In the genomic region with DNA sequence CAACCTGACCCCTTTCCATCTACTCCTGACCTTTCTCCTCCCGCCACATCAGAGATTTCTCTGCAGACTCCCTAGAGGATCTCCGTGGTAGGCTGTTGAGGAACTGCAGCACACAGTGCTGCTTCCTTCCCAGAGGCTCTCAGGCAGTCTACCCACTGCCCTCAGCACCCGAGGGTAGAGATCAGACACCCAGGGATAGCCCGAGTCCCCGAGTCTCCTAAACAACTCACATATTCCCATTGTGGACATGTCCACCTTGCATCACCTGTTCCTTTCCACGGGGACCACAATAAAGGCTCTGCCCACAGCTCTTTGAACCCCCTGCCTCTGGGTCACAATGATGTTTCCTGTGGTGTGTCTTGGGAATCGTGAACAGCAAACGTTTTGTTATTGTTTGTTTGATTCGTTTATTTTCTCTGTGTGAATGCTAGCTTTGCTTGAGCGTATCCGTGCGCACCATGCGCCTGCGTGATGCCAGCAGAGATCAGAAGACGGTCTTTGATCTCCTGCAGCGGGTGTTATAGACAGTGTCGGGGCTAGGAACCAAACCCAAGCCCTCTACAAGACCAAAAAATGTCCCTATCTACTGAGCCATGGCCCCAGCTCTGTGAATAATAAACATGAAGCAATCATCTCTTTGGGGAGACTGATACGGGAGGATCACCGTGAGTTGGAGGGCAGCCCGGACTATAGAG, we compare ENCODE assay signal across 18 mouse cellular contexts. TPM values are rescaled to one million over a fixed set of nuclear protein-coding genes. Genes with fewer than 3 reads are reported as not detected.
DNase-seq lines count a peak whose midpoint lies in the region; ATAC-seq lines count a peak whose summit lies in the region.
"Had no signal": no experiment of that assay in that cellular context is flagged by ENCODE, and none has a peak within 500 bp of the region (broad histone marks: within the 10 kb centered on the region; RNA-seq: fewer than 3 reads in every experiment).

No protein-coding gene starts in this region.

- no peak overlapping the region for H3K27ac ChIP-seq in forebrain, embryonic 15.5 days (replicated peaks)
- H3K27ac ChIP-seq in forebrain, embryonic 10.5 days, result no peak overlapping the region
- no peak overlapping the region for H3K27ac ChIP-seq in hindbrain, embryonic 13.5 days
- no peak overlapping the region for H3K27ac ChIP-seq in hindbrain, embryonic 12.5 days
- H3K27ac ChIP-seq in neural tube, embryonic 12.5 days, result no peak overlapping the region
- no peak overlapping the region for H3K27ac ChIP-seq in neural tube, embryonic 13.5 days (replicated peaks)
- H3K27ac ChIP-seq: embryonic facial prominence, embryonic 10.5 days; intestine, embryonic 15.5 days; layer of hippocampus, adult 2 months; macrophage; midbrain, embryonic 12.5 days; stomach, embryonic 15.5 days had no signal

- no peaks in the 10 kb centered on the region; the same call in 1 of the 2 replicates for H3K27me3 ChIP-seq in forebrain, embryonic 15.5 days
- H3K27me3 ChIP-seq in forebrain, embryonic 10.5 days (ENCODE audit: poor library complexity, severe bottlenecking), result 0 out of 2 replicates have a peak, but pooled peaks cover 11% of the 10 kb centered on the region
- H3K27me3 ChIP-seq in hindbrain, embryonic 13.5 days, result no peaks in the 10 kb centered on the region
- H3K27me3 ChIP-seq in hindbrain, embryonic 12.5 days, result no peaks in the 10 kb centered on the region
- no peaks in the 10 kb centered on the region for H3K27me3 ChIP-seq in neural tube, embryonic 12.5 days (replicated peaks)
- H3K27me3 ChIP-seq in neural tube, embryonic 13.5 days, result no peaks in the 10 kb centered on the region
- H3K27me3 ChIP-seq: intestine, embryonic 15.5 days; stomach, embryonic 15.5 days had no signal

- no peak overlapping the region for H3K9ac ChIP-seq in forebrain, embryonic 15.5 days (replicated peaks)
- 0 out of 2 replicates have a peak overlapping the region, but pooled peaks have one; percentile 51 for H3K9ac ChIP-seq in hindbrain, embryonic 13.5 days
- H3K9ac ChIP-seq in hindbrain, embryonic 12.5 days, result no peak overlapping the region
- H3K9ac ChIP-seq in neural tube, embryonic 12.5 days, result no peak overlapping the region
- peak overlapping the region; percentile 26; the same call in 1 of the 2 replicates for H3K9ac ChIP-seq in neural tube, embryonic 13.5 days
- H3K9ac ChIP-seq: intestine, embryonic 15.5 days; liver, postnatal 0 days; midbrain, embryonic 12.5 days; stomach, embryonic 15.5 days had no signal

- H3K4me2 ChIP-seq in forebrain, embryonic 15.5 days (replicated peaks), result no peak overlapping the region
- no peak overlapping the region for H3K4me2 ChIP-seq in hindbrain, embryonic 13.5 days
- H3K4me2 ChIP-seq in hindbrain, embryonic 12.5 days (replicated peaks), result no peak overlapping the region
- no peak overlapping the region for H3K4me2 ChIP-seq in neural tube, embryonic 12.5 days (replicated peaks)
- H3K4me2 ChIP-seq in neural tube, embryonic 13.5 days, result no peak overlapping the region
- H3K4me2 ChIP-seq: intestine, embryonic 15.5 days; midbrain, embryonic 12.5 days; stomach, embryonic 15.5 days had no signal

- no peak for DNase-seq in forebrain, embryonic 10.5 days (ENCODE audit: extremely low spot score, low spot score)
- DNase-seq in neural tube, embryonic 10.5 days (ENCODE audit: extremely low spot score, low spot score), result no peak
- DNase-seq in adrenal gland, postnatal 25 days, result no peak

- no peak overlapping the region for H3K4me3 ChIP-seq in forebrain, embryonic 15.5 days
- no peak overlapping the region for H3K4me3 ChIP-seq in forebrain, embryonic 10.5 days
- no peak overlapping the region for H3K4me3 ChIP-seq in hindbrain, embryonic 13.5 days
- H3K4me3 ChIP-seq in hindbrain, embryonic 12.5 days, result no peak overlapping the region
- H3K4me3 ChIP-seq in neural tube, embryonic 12.5 days, result no peak overlapping the region
- no peak overlapping the region for H3K4me3 ChIP-seq in neural tube, embryonic 13.5 days
- H3K4me3 ChIP-seq: embryonic facial prominence, embryonic 10.5 days; intestine, embryonic 15.5 days; layer of hippocampus, adult 2 months; midbrain, embryonic 12.5 days; stomach, embryonic 15.5 days had no signal

- no peaks in the 10 kb centered on the region for H3K9me3 ChIP-seq in forebrain, embryonic 15.5 days
- H3K9me3 ChIP-seq in forebrain, embryonic 10.5 days, result no peaks in the 10 kb centered on the region
- no peaks in the 10 kb centered on the region for H3K9me3 ChIP-seq in hindbrain, embryonic 13.5 days
- no peaks in the 10 kb centered on the region for H3K9me3 ChIP-seq in hindbrain, embryonic 12.5 days (replicated peaks)
- H3K9me3 ChIP-seq in neural tube, embryonic 12.5 days, result no peaks in the 10 kb centered on the region
- H3K9me3 ChIP-seq in neural tube, embryonic 13.5 days, result no peaks in the 10 kb centered on the region
- H3K9me3 ChIP-seq: embryonic facial prominence, embryonic 10.5 days; intestine, embryonic 15.5 days; midbrain, embryonic 12.5 days; stomach, embryonic 15.5 days had no signal

- 74% methylated on average over 20 of the region's 20 CpGs for WGBS in forebrain, embryonic 15.5 days
- 82% methylated on average over 20 of the region's 20 CpGs for WGBS in forebrain, embryonic 10.5 days
- 77% methylated on average over 20 of the region's 20 CpGs for WGBS in hindbrain, embryonic 13.5 days
- 70% methylated on average over 20 of the region's 20 CpGs for WGBS in hindbrain, embryonic 12.5 days
- WGBS in neural tube, embryonic 12.5 days, result 71% methylated on average over 20 of the region's 20 CpGs
- 75% methylated on average over 20 of the region's 20 CpGs for WGBS in neural tube, embryonic 13.5 days

- H3K36me3 ChIP-seq in forebrain, embryonic 15.5 days, result no peaks in the 10 kb centered on the region
- no peaks in the 10 kb centered on the region for H3K36me3 ChIP-seq in forebrain, embryonic 10.5 days (replicated peaks)
- no peaks in the 10 kb centered on the region for H3K36me3 ChIP-seq in hindbrain, embryonic 13.5 days
- no peaks in the 10 kb centered on the region for H3K36me3 ChIP-seq in hindbrain, embryonic 12.5 days
- H3K36me3 ChIP-seq in neural tube, embryonic 12.5 days, result no peaks in the 10 kb centered on the region
- H3K36me3 ChIP-seq in neural tube, embryonic 13.5 days, result no peaks in the 10 kb centered on the region
- H3K36me3 ChIP-seq: embryonic facial prominence, embryonic 10.5 days; intestine, embryonic 15.5 days; midbrain, embryonic 12.5 days; stomach, embryonic 15.5 days had no signal

- peak; percentile 59; the same call in 1 of the 2 replicates for ATAC-seq in forebrain, embryonic 15.5 days (replicated peaks)
- no peak for ATAC-seq in hindbrain, embryonic 13.5 days (ENCODE audit: low FRiP score)
- no peak for ATAC-seq in hindbrain, embryonic 12.5 days (ENCODE audit: low FRiP score)
- peak; percentile 21; the same call in 1 of the 2 replicates for ATAC-seq in neural tube, embryonic 12.5 days (ENCODE audit: low FRiP score, low read depth)
- ATAC-seq in neural tube, embryonic 13.5 days (ENCODE audit: low read depth), result peak; percentile 38; the same call in 1 of the 2 replicates
- ATAC-seq: CD4-positive, CD25-positive, alpha-beta regulatory T cell, adult 4 months; intestine, embryonic 15.5 days had no signal

- H3K4me1 ChIP-seq in forebrain, embryonic 15.5 days, result no peaks in the 10 kb centered on the region
- no peaks in the 10 kb centered on the region for H3K4me1 ChIP-seq in forebrain, embryonic 10.5 days
- H3K4me1 ChIP-seq in hindbrain, embryonic 13.5 days (replicated peaks), result no peaks in the 10 kb centered on the region
- no peaks in the 10 kb centered on the region for H3K4me1 ChIP-seq in hindbrain, embryonic 12.5 days
- no peaks in the 10 kb centered on the region for H3K4me1 ChIP-seq in neural tube, embryonic 12.5 days
- H3K4me1 ChIP-seq in neural tube, embryonic 13.5 days (replicated peaks), result no peaks in the 10 kb centered on the region
- H3K4me1 ChIP-seq: embryonic facial prominence, embryonic 10.5 days; intestine, embryonic 15.5 days; midbrain, embryonic 12.5 days; stomach, embryonic 15.5 days had no signal

RNA-seq across cellular contexts. Expression of gene Ppp1r3g, which starts 11.8 kb away (rescaled TPM):
- 1.4 and 1.5 TPM in 2 replicates for polyA plus RNA-seq in forebrain, embryonic 15.5 days (2015; fragmentation: Nextera tagmentation; extraction: Ambion mirVana)
- 3.6 and 4.7 TPM in 2 replicates for polyA plus RNA-seq in forebrain, embryonic 10.5 days (2016; fragmentation: Nextera tagmentation; extraction: Ambion mirVana)
- polyA plus RNA-seq in hindbrain, embryonic 13.5 days (2015; fragmentation: Nextera tagmentation; extraction: Ambion mirVana), result 0.36 and 0.40 TPM in 2 replicates
- 1.1 and 1.4 TPM in 2 replicates for polyA plus RNA-seq in hindbrain, embryonic 12.5 days (2016; fragmentation: Nextera tagmentation; extraction: Ambion mirVana)
- polyA plus RNA-seq in neural tube, embryonic 12.5 days (2016; fragmentation: Nextera tagmentation; extraction: Ambion mirVana), result 0.44 and 0.96 TPM in 2 replicates
- 0.15 and 0.40 TPM in 2 replicates for polyA plus RNA-seq in neural tube, embryonic 13.5 days (2015; fragmentation: Nextera tagmentation; extraction: Ambion mirVana)
- total RNA-seq in adrenal gland, postnatal 25 days (2021), result 0.38 and 0.43 TPM in 2 replicates
- total RNA-seq: gastrocnemius, adult 18-20 months had no signal
- polyA plus RNA-seq: CD4-positive, CD25-positive, alpha-beta regulatory T cell, adult 4 months; macrophage; thymus, adult 2 months had no signal

RNA-seq across cellular contexts. Expression of gene Rpp40, which starts 40.6 kb away (rescaled TPM):
- polyA plus RNA-seq in forebrain, embryonic 15.5 days (2015; fragmentation: Nextera tagmentation; extraction: Ambion mirVana), result 8.3 and 8.8 TPM in 2 replicates
- polyA plus RNA-seq in forebrain, embryonic 10.5 days (2016; fragmentation: Nextera tagmentation; extraction: Ambion mirVana), result 26.8 and 29.4 TPM in 2 replicates
- 8.4 and 9.9 TPM in 2 replicates for polyA plus RNA-seq in hindbrain, embryonic 13.5 days (2015; fragmentation: Nextera tagmentation; extraction: Ambion mirVana)
- 14.7 and 14.9 TPM in 2 replicates for polyA plus RNA-seq in hindbrain, embryonic 12.5 days (2016; fragmentation: Nextera tagmentation; extraction: Ambion mirVana)
- 13.4 and 16.4 TPM in 2 replicates for polyA plus RNA-seq in neural tube, embryonic 12.5 days (2016; fragmentation: Nextera tagmentation; extraction: Ambion mirVana)
- 11.6 and 13.4 TPM in 2 replicates for polyA plus RNA-seq in neural tube, embryonic 13.5 days (2015; fragmentation: Nextera tagmentation; extraction: Ambion mirVana)
- 19.0 and 20.7 TPM in 2 replicates for total RNA-seq in adrenal gland, postnatal 25 days (2021)

Comparison
In these comparisons a context has a peak if more than half of its experiments do, and no peak if none do; other contexts are left out.
1. H3K9ac ChIP-seq: peak in hindbrain, embryonic 13.5 days (single experiment) and neural tube, embryonic 13.5 days (single experiment); none in forebrain, embryonic 15.5 days (single experiment), hindbrain, embryonic 12.5 days (single experiment) and neural tube, embryonic 12.5 days (single experiment).
2. ATAC-seq: peak in forebrain, embryonic 15.5 days (single experiment), neural tube, embryonic 12.5 days (single experiment) and neural tube, embryonic 13.5 days (single experiment); none in hindbrain, embryonic 13.5 days (single experiment) and hindbrain, embryonic 12.5 days (single experiment).